Mouse (Mus musculus): Measurements from ENCODE around the gene E330017A01Rik. TPM values are rescaled to one million over a fixed set of nuclear protein-coding genes. Genes with fewer than 3 reads are reported as not detected.
"Not testable (repeated sequence)": the region's sequence is repeated elsewhere in the genome, so short reads cannot be mapped to it uniquely, and the experiment has no call there.

The E330017A01Rik gene
- polyA plus RNA-seq, 1 experiment from 2014 or later, result not detected

DNA sequence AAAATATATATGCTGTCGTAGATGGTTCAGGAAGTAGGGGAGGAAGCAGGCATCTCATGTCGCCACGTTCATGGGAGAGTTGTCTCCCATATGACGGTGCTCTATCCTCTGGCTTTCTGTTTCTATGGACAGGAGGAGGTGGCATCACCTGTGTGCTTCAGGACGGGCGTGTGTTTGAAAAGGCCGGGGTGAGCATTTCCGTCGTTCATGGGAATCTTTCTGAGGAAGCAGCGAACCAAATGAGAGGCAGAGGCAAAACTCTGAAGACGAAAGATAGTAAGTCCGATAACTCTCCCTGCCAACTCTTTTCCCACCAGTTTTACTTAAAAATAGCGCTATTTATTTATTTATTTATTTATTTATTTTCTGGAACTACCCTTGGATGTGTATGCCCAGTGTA is 33.9 kb upstream of the E330017A01Rik start:
- DNase-seq (ENCODE audit: low spot score) (no peak), ATAC-seq (no peak)
- no peak overlapping the region for H3K4me2 ChIP-seq (replicated peaks; ENCODE audit: low read depth, low read length)
- 87% methylated on average over 13 of the region's 13 CpGs for WGBS
- H3K27ac ChIP-seq (ENCODE audit: low read length), result no peak overlapping the region
- H3K9ac ChIP-seq (replicated peaks; ENCODE audit: low read depth), result no peak overlapping the region
- peaks cover 3% of the 10 kb centered on the region; the same call in 1 of the 2 replicates for H3K4me1 ChIP-seq (ENCODE audit: insufficient read depth, low read depth, low read length)
- no peaks in the 10 kb centered on the region for H3K27me3 ChIP-seq (replicated peaks; ENCODE audit: insufficient read depth, low read length)
- no peak overlapping the region for H3K4me3 ChIP-seq (ENCODE audit: low read depth, low read length)
- H3K36me3 ChIP-seq (ENCODE audit: insufficient read depth, low read length), result peaks cover 6% of the 10 kb centered on the region; the same call in 1 of the 2 replicates
- H3K9me3 ChIP-seq (ENCODE audit: low read length), result no peaks in the 10 kb centered on the region
- TF ChIP-seq CTCF (IDR thresholded peaks at IDR 0.05), result no peak
- no peak for TF ChIP-seq EP300 (IDR thresholded peaks at IDR 0.05)

- Histone ChIP-seq H3K4me2 (replicated peaks; ENCODE audit: low read depth, low read length) (peak overlapping the region; percentile 95; the same call in 1 of the 2 replicates), H3K27ac (ENCODE audit: low read length) (no peak overlapping the region), H3K9me3 (ENCODE audit: low read length) (no peaks in the 10 kb centered on the region), H3K36me3 (ENCODE audit: insufficient read depth, low read length) (peaks cover 6% of the 10 kb centered on the region; the same call in 1 of the 2 replicates), H3K4me1 (ENCODE audit: insufficient read depth, low read depth, low read length) (peaks cover 3% of the 10 kb centered on the region; the same call in 1 of the 2 replicates), H3K9ac (replicated peaks; ENCODE audit: low read depth) (no peak overlapping the region), H3K4me3 (ENCODE audit: low read depth, low read length) (peak overlapping the region; percentile 65), H3K27me3 (replicated peaks; ENCODE audit: insufficient read depth, low read length) (no peaks in the 10 kb centered on the region)
- DNase-seq (ENCODE audit: low spot score), result peak; percentile 58
- 57% methylated on average over 8 of the region's 8 CpGs for WGBS
- ATAC-seq, result no peak
- no peak for TF ChIP-seq EP300 (IDR thresholded peaks at IDR 0.05)
- TF ChIP-seq CTCF (IDR thresholded peaks at IDR 0.05), result no peak
Observed at GRCm38 (mm10) chr16:58671212-58671985, 32.9 kb upstream of the E330017A01Rik start.

- Histone ChIP-seq H3K4me2 (replicated peaks; ENCODE audit: low read depth, low read length) (peak overlapping the region; percentile 95), H3K4me3 (ENCODE audit: low read depth, low read length) (peak overlapping the region; percentile 65), H3K4me1 (ENCODE audit: insufficient read depth, low read depth, low read length) (peaks cover 3% of the 10 kb centered on the region; the same call in 1 of the 2 replicates), H3K27ac (ENCODE audit: low read length) (peak overlapping the region; percentile 62), H3K9me3 (ENCODE audit: low read length) (no peaks in the 10 kb centered on the region), H3K27me3 (replicated peaks; ENCODE audit: insufficient read depth, low read length) (no peaks in the 10 kb centered on the region), H3K36me3 (ENCODE audit: insufficient read depth, low read length) (0 out of 2 replicates have a peak, but pooled peaks cover 6% of the 10 kb centered on the region), H3K9ac (replicated peaks; ENCODE audit: low read depth) (peak overlapping the region; percentile 54)
- WGBS, result 0% methylated on average over 23 of the region's 25 CpGs
- peak; percentile 36 for DNase-seq (ENCODE audit: low spot score)
- peak; percentile 48 for ATAC-seq
- TF ChIP-seq EP300 (IDR thresholded peaks at IDR 0.05), result no peak
- TF ChIP-seq CTCF (IDR thresholded peaks at IDR 0.05), result peak; percentile 37; the same call in 1 of the 2 replicates
Observed at GRCm38 (mm10) chr16:58670643-58671042, 32.1 kb upstream of the E330017A01Rik start.

- Histone ChIP-seq H3K27me3 (replicated peaks; ENCODE audit: insufficient read depth, low read length) (no peaks in the 10 kb centered on the region), H3K27ac (ENCODE audit: low read length) (peak within 1 kb of the TSS; percentile 62), H3K36me3 (ENCODE audit: insufficient read depth, low read length) (0 out of 2 replicates have a peak, but pooled peaks cover 2% of the 10 kb centered on the region), H3K9me3 (ENCODE audit: low read length) (no peaks in the 10 kb centered on the region), H3K4me1 (ENCODE audit: insufficient read depth, low read depth, low read length) (peaks cover 3% of the 10 kb centered on the region; the same call in 1 of the 2 replicates), H3K9ac (replicated peaks; ENCODE audit: low read depth) (peak within 1 kb of the TSS; percentile 54), H3K4me3 (ENCODE audit: low read depth, low read length) (peak within 1 kb of the TSS; percentile 65), H3K4me2 (replicated peaks; ENCODE audit: low read depth, low read length) (peak within 1 kb of the TSS; percentile 95)
- DNase-seq (ENCODE audit: low spot score), result peak; percentile 88
- ATAC-seq, result peak; percentile 98
- TF ChIP-seq CTCF (IDR thresholded peaks at IDR 0.05) (peak; percentile 28), EP300 (IDR thresholded peaks at IDR 0.05) (no peak)
- WGBS, result under 1% methylated on average over 39 of the region's 51 CpGs
Observed at GRCm38 (mm10) chr16:58669917-58670630, 31.5 kb upstream of the E330017A01Rik start, which contains the start of gene Cpox. Cpox (plus strand) TSS chr16:58670292.

- 28% methylated on average over 5 of the region's 5 CpGs for WGBS
- Histone ChIP-seq H3K9ac (replicated peaks; ENCODE audit: low read depth) (no peak overlapping the region), H3K27me3 (replicated peaks; ENCODE audit: insufficient read depth, low read length) (no peaks in the 10 kb centered on the region), H3K9me3 (ENCODE audit: low read length) (no peaks in the 10 kb centered on the region), H3K4me1 (ENCODE audit: insufficient read depth, low read depth, low read length) (peaks cover 3% of the 10 kb centered on the region; the same call in 1 of the 2 replicates), H3K36me3 (ENCODE audit: insufficient read depth, low read length) (no peaks in the 10 kb centered on the region), H3K27ac (ENCODE audit: low read length) (no peak overlapping the region), H3K4me3 (ENCODE audit: low read depth, low read length) (no peak overlapping the region), H3K4me2 (replicated peaks; ENCODE audit: low read depth, low read length) (no peak overlapping the region)
- TF ChIP-seq EP300 (IDR thresholded peaks at IDR 0.05), result no peak
- no peak for TF ChIP-seq CTCF (IDR thresholded peaks at IDR 0.05)
- ATAC-seq (no peak), DNase-seq (ENCODE audit: low spot score) (no peak)
Observed at GRCm38 (mm10) chr16:58669264-58669663, 30.7 kb upstream of the E330017A01Rik start.

DNA sequence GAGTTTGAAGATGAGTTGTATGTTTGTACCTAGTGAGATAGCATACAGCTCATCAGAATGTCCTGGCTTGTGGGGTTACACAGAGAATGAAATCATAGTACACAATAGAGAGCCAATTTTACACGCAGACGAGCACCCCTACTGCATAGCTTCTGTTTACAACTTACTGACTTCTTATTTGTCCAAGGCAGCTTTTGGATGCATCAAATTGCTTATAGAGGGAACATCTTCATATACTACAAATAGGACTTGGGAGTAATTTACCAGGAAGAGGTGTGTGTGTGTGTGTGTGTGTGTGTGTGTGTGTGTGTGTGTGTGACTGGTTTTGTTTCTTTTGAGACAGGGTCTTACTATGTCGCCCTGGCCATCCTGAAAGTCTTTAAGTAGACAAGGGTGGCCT is 30.0 kb upstream of the E330017A01Rik start:
- 75% methylated on average over 3 of the region's 3 CpGs for WGBS
- TF ChIP-seq EP300 (IDR thresholded peaks at IDR 0.05), result no peak
- TF ChIP-seq CTCF (IDR thresholded peaks at IDR 0.05), result no peak
- DNase-seq (ENCODE audit: low spot score) (no peak), ATAC-seq (no peak)
- H3K4me1 ChIP-seq (ENCODE audit: insufficient read depth, low read depth, low read length), result peaks cover 3% of the 10 kb centered on the region; the same call in 1 of the 2 replicates
- no peak overlapping the region for H3K27ac ChIP-seq (ENCODE audit: low read length)
- H3K36me3 ChIP-seq (ENCODE audit: insufficient read depth, low read length), result no peaks in the 10 kb centered on the region
- H3K9me3 ChIP-seq (ENCODE audit: low read length), result no peaks in the 10 kb centered on the region
- H3K4me3 ChIP-seq (ENCODE audit: low read depth, low read length), result no peak overlapping the region
- H3K27me3 ChIP-seq (replicated peaks; ENCODE audit: insufficient read depth, low read length), result no peaks in the 10 kb centered on the region
- H3K4me2 ChIP-seq (replicated peaks; ENCODE audit: low read depth, low read length), result no peak overlapping the region
- H3K9ac ChIP-seq (replicated peaks; ENCODE audit: low read depth), result no peak overlapping the region

GRCm38 (mm10) chr16:58666681-58667080 is 28.1 kb upstream of the E330017A01Rik start:
- H3K27ac ChIP-seq (ENCODE audit: low read length); H3K27me3 ChIP-seq (replicated peaks; ENCODE audit: insufficient read depth, low read length); H3K4me1 ChIP-seq (ENCODE audit: insufficient read depth, low read depth, low read length); H3K36me3 ChIP-seq (ENCODE audit: insufficient read depth, low read length); ATAC-seq; H3K9me3 ChIP-seq (ENCODE audit: low read length); H3K4me3 ChIP-seq (ENCODE audit: low read depth, low read length); H3K9ac ChIP-seq (replicated peaks; ENCODE audit: low read depth); H3K4me2 ChIP-seq (replicated peaks; ENCODE audit: low read depth, low read length); DNase-seq (ENCODE audit: low spot score): not testable (repeated sequence)
- WGBS, result 76% methylated on average over 3 of the region's 3 CpGs

GRCm38 (mm10) chr16:58665137-58665536 is 26.6 kb upstream of the E330017A01Rik start:
- not testable (repeated sequence) for H3K36me3 ChIP-seq (ENCODE audit: insufficient read depth, low read length); H3K4me2 ChIP-seq (replicated peaks; ENCODE audit: low read depth, low read length); H3K4me3 ChIP-seq (ENCODE audit: low read depth, low read length); H3K4me1 ChIP-seq (ENCODE audit: insufficient read depth, low read depth, low read length); H3K27me3 ChIP-seq (replicated peaks; ENCODE audit: insufficient read depth, low read length); H3K27ac ChIP-seq (ENCODE audit: low read length); H3K9ac ChIP-seq (replicated peaks; ENCODE audit: low read depth); DNase-seq (ENCODE audit: low spot score); ATAC-seq; H3K9me3 ChIP-seq (ENCODE audit: low read length)
